Mouse (Mus musculus): ENCODE results near the gene Prm3.
A peak's percentile ranks its signal among the peaks of the same experiment; 100 is the strongest.

Prm3 gene

GRCm38 (mm10) chr16:10770531-10771325 is 20.0 kb downstream of the Prm3 start:
- no peak for DNase-seq

GRCm38 (mm10) chr16:10769661-10770060 is 21.1 kb downstream of the Prm3 start:
- no peak for DNase-seq

GRCm38 (mm10) chr16:10768821-10769220 is 21.9 kb downstream of the Prm3 start:
- peak in 1 of 2 experiments; percentile 49 for DNase-seq

GRCm38 (mm10) chr16:10767158-10767557 is 23.6 kb downstream of the Prm3 start:
- peak; percentile 59 to 95 for DNase-seq

- DNase-seq, result peak in 1 of 2 experiments; percentile 18
These were observed 26.4 kb downstream of the Prm3 start for GRCm38 (mm10) chr16:10764323-10764722.

GRCm38 (mm10) chr16:10763540-10764264 is 27.0 kb downstream of the Prm3 start:
- DNase-seq, result no peak

- no peak for DNase-seq
These were observed 28.0 kb downstream of the Prm3 start for GRCm38 (mm10) chr16:10762569-10763180.

GRCm38 (mm10) chr16:10761182-10761581 is 29.5 kb downstream of the Prm3 start:
- DNase-seq, result no peak

- DNase-seq, result no peak
These were observed 34.5 kb downstream of the Prm3 start for GRCm38 (mm10) chr16:10756168-10756567.

GRCm38 (mm10) chr16:10754521-10755296 is 36.0 kb downstream of the Prm3 start:
- DNase-seq, result no peak

GRCm38 (mm10) chr16:10749824-10750223 is 40.9 kb downstream of the Prm3 start:
- peak in 1 of 2 experiments; percentile 25 for DNase-seq

- no peak for DNase-seq
These were observed 41.5 kb downstream of the Prm3 start for GRCm38 (mm10) chr16:10749226-10749625.

- peak; percentile 26 to 49 for DNase-seq
These were observed 49.6 kb downstream of the Prm3 start for GRCm38 (mm10) chr16:10741082-10741481.

All from kidney, postnatal 25 days (tissue).